Mouse (Mus musculus) embryonic facial prominence, embryonic 14.5 days (tissue): Measurements from ENCODE around the gene Kif13a. TPM values are rescaled to one million over a fixed set of nuclear protein-coding genes. Genes with fewer than 3 reads are reported as not detected.

Experiments used
- ATAC-seq: fragments of 200-750 bp; cut with Nextera tagmentation; 2 replicates; pipeline ENCODE4 v1.8.0; 2017; ENCODE audit warnings: low read depth, moderate number of reproducible peaks, moderate TSS enrichment
- DNase-seq: peaks from one replicate; pipeline ENCODE4 v3.0.0-alpha.2; 2015; ENCODE audit warnings: low spot score
- H3K27ac ChIP-seq: fragments of 300-500 bp; sonication (generic); replicated peaks from 2 replicates; pipeline ENCODE4 v1.5.1; 2014; ENCODE audit warnings: low read depth, mild to moderate bottlenecking, low read length, moderate library complexity
- H3K27me3 ChIP-seq: fragments of 300-500 bp; sonication (generic); replicated peaks from 2 replicates; pipeline ENCODE4 v1.6.1; 2014; ENCODE audit warnings: low read length; ENCODE audit not compliant: control insufficient read depth, insufficient read depth
- H3K36me3 ChIP-seq: fragments of 300-500 bp; sonication (generic); 2 replicates; pipeline ENCODE4 v1.6.1; 2014; ENCODE audit warnings: low read length, mixed read lengths; ENCODE audit not compliant: control insufficient read depth, insufficient read depth
- H3K4me1 ChIP-seq: fragments of 300-500 bp; sonication (generic); 2 replicates; pipeline ENCODE4 v1.6.1; 2014; ENCODE audit warnings: antibody characterized with exemption, low read length; ENCODE audit not compliant: control insufficient read depth, insufficient read depth
- H3K4me2 ChIP-seq: fragments of 300-500 bp; sonication (generic); 2 replicates; pipeline ENCODE4 v1.6.1; 2014; ENCODE audit warnings: low read depth, mild to moderate bottlenecking, low read length, moderate library complexity, mixed read lengths
- H3K4me3 ChIP-seq: fragments of 300-500 bp; sonication (generic); 2 replicates; pipeline ENCODE4 v1.5.1; 2014; ENCODE audit warnings: low read depth, mild to moderate bottlenecking, low read length
- H3K9ac ChIP-seq: fragments of 300-500 bp; sonication (generic); 2 replicates; pipeline ENCODE4 v1.6.1; 2014; ENCODE audit warnings: low read depth, mild to moderate bottlenecking, low read length, moderate library complexity, mixed read lengths
- H3K9me3 ChIP-seq: fragments of 300-500 bp; sonication (generic); 2 replicates; pipeline ENCODE4 v1.6.1; 2016; ENCODE audit warnings: low read length; ENCODE audit not compliant: control insufficient read depth
- WGBS: fragments of 180-500 bp; shearing (Covaris S2); extraction: QIAGEN DNeasy Blood & Tissue Kit; methylation state at CpG from one replicate; pipeline ENCODE4 v1.1.7; 2014; 5-methylcytosine and 5-hydroxymethylcytosine counted together
- polyA plus RNA-seq: library from polyadenylated mRNA; unstranded; fragments of >200 nt; fragmentation: Nextera tagmentation; extraction: Ambion mirVana; gene quantifications from 2 replicates; pipeline ENCODE4 v1.2.1, GENCODE M21; 2014

Gene Kif13a
- polyA plus RNA-seq, 1 experiment from 2014 or later = 24.0 TPM

DNA sequence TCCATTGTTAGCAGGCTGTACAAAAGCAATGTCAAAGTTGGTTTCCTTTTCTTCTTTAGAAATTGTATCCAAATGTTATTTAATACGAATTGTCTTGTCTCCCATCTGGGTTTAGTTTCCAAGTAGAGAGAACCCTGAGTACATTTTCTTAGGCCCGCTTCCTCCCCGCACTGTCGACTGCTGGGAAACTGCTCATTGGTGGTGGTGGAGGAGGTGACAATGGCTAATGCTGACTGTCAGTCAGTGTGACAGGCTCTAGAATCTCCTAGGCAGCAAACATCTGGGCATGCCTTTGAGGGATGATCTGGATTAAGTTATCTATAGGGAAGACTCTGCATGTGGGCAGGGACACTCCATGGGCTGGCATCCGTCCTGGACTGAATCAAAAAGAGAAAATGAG lies 96.1 kb downstream of the Kif13a start:
- H3K27me3 ChIP-seq = no peaks in the 10 kb centered on the region
- DNase-seq (peak; percentile 60), ATAC-seq (no peak; the same call in 1 of the 2 replicates)
- no peak overlapping the region for H3K4me3 ChIP-seq
- H3K27ac ChIP-seq = peak overlapping the region; percentile 62; the same call in 1 of the 2 replicates
- no peak overlapping the region for H3K9ac ChIP-seq
- H3K4me2 ChIP-seq = no peak overlapping the region
- 0 out of 2 replicates have a peak, but pooled peaks cover 5% of the 10 kb centered on the region for H3K9me3 ChIP-seq
- WGBS = 53% methylated on average over 5 of the region's 5 CpGs
- no peaks in the 10 kb centered on the region for H3K4me1 ChIP-seq
- peaks cover 37% of the 10 kb centered on the region for H3K36me3 ChIP-seq

GRCm38 (mm10) chr13:46832956-46833355 lies 96.7 kb downstream of the Kif13a start:
- H3K9me3 ChIP-seq = 0 out of 2 replicates have a peak, but pooled peaks cover 5% of the 10 kb centered on the region
- no peaks in the 10 kb centered on the region for H3K27me3 ChIP-seq
- H3K36me3 ChIP-seq = peaks cover 43% of the 10 kb centered on the region
- 70% methylated on average over 3 of the region's 3 CpGs for WGBS
- no peak for ATAC-seq
- no peak overlapping the region for H3K4me3 ChIP-seq
- H3K9ac ChIP-seq = no peak overlapping the region
- DNase-seq = no peak
- peak overlapping the region; percentile 62; the same call in 1 of the 2 replicates for H3K27ac ChIP-seq
- H3K4me1 ChIP-seq = no peaks in the 10 kb centered on the region
- no peak overlapping the region for H3K4me2 ChIP-seq

- DNase-seq (no peak), ATAC-seq (no peak)
- WGBS = 96% methylated on average over 4 of the region's 4 CpGs
- H3K4me2 ChIP-seq = no peak overlapping the region
- 0 out of 2 replicates have a peak, but pooled peaks cover 3% of the 10 kb centered on the region for H3K4me1 ChIP-seq
- H3K27ac ChIP-seq = no peak overlapping the region
- no peak overlapping the region for H3K9ac ChIP-seq
- no peak overlapping the region for H3K4me3 ChIP-seq
- H3K36me3 ChIP-seq = peaks cover 55% of the 10 kb centered on the region
- no peaks in the 10 kb centered on the region for H3K27me3 ChIP-seq
- H3K9me3 ChIP-seq = 0 out of 2 replicates have a peak, but pooled peaks cover 3% of the 10 kb centered on the region
Measured at GRCm38 (mm10) chr13:46823271-46823670, 106.4 kb downstream of the Kif13a start.

DNA sequence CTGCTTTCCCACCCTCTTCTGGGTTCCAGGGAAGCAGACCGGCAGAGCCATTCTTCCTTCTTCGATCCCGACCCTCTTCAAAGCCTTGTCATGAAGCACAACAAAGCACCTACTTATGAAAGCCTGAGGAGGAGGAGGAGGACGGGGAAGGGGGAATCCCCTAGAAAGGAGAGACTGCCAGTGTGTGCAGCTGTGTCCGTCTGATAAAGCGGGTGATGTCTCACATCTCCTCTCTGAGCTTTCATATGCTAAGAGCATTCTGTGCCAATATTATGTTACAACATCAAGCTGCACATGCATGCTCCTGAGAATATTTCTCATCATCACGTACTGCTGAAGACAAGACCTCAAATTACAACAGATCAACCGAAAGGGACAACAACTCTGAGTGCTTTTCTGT lies 107.5 kb downstream of the Kif13a start:
- no peak overlapping the region for H3K4me2 ChIP-seq
- no peaks in the 10 kb centered on the region for H3K27me3 ChIP-seq
- H3K4me1 ChIP-seq = 0 out of 2 replicates have a peak, but pooled peaks cover 3% of the 10 kb centered on the region
- no peak for ATAC-seq
- H3K4me3 ChIP-seq = no peak overlapping the region
- DNase-seq = no peak
- 0 out of 2 replicates have a peak, but pooled peaks cover 3% of the 10 kb centered on the region for H3K9me3 ChIP-seq
- H3K27ac ChIP-seq = no peak overlapping the region
- H3K36me3 ChIP-seq = peaks cover 47% of the 10 kb centered on the region
- H3K9ac ChIP-seq = no peak overlapping the region
- 82% methylated on average over 8 of the region's 8 CpGs for WGBS

DNA sequence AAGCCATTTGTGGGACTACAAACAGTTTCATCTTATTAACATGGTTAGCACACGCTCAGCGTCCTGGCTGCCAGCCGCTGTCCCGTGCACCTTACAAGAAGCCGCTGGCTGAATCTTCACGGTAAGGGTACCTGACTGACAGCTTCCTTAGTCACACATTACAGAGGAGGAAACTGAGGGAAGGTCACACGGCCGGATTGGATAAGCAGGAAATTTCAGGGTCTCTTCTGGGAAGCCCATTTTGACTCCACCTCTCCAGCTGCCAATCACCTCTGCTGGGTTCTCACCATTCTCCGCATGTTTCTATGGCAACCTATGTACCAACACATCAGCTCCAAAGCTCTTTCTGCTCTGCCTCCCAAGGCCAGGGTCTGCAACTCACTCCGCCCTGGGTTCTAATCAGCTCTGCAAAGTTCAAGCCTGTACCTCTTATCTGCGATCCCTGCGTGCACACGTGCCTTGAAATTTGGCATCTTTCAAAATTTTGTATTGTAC lies 109.9 kb downstream of the Kif13a start:
- Histone ChIP-seq H3K4me1 (0 out of 2 replicates have a peak, but pooled peaks cover 3% of the 10 kb centered on the region), H3K4me2 (no peak overlapping the region), H3K9ac (no peak overlapping the region), H3K27me3 (no peaks in the 10 kb centered on the region), H3K27ac (no peak overlapping the region), H3K4me3 (no peak overlapping the region), H3K9me3 (no peaks in the 10 kb centered on the region), H3K36me3 (peaks cover 43% of the 10 kb centered on the region)
- ATAC-seq (no peak), DNase-seq (no peak)
- WGBS = 69% methylated on average over 13 of the region's 13 CpGs

- Histone ChIP-seq H3K27ac (no peak overlapping the region), H3K4me1 (0 out of 2 replicates have a peak, but pooled peaks cover 3% of the 10 kb centered on the region), H3K9ac (no peak overlapping the region), H3K4me3 (no peak overlapping the region), H3K36me3 (peaks cover 42% of the 10 kb centered on the region), H3K27me3 (no peaks in the 10 kb centered on the region), H3K9me3 (no peaks in the 10 kb centered on the region), H3K4me2 (no peak overlapping the region)
- 0 out of 2 replicates have a peak, but pooled peaks have one; percentile 26 for ATAC-seq
- 57% methylated on average over 8 of the region's 8 CpGs for WGBS
- peak; percentile 66 for DNase-seq
Measured at GRCm38 (mm10) chr13:46819202-46819728, 110.4 kb downstream of the Kif13a start.

DNA sequence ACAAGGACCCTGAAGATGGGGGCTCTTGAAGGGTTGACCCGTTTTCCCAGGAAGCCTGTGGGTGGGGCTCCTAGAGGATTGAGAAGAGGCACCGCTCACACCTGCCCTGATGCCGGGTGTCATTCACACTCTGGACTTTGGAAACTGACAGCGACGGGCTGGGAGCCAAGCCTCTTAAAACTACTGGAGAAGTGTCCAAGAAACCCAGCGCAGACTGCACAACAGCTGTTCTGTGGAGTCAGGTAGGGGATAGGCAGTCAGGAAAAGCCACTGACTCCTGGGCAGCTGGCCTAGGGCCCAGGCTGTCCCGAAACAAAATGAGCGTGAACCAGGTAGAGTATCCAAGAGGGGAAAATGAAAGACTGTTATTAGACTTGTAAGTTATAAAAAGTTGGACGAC lies 111.3 kb downstream of the Kif13a start:
- DNase-seq = peak; percentile 46
- 0 out of 2 replicates have a peak, but pooled peaks have one; percentile 26 for ATAC-seq
- no peak overlapping the region for H3K27ac ChIP-seq
- 0 out of 2 replicates have a peak, but pooled peaks cover 3% of the 10 kb centered on the region for H3K4me1 ChIP-seq
- H3K36me3 ChIP-seq = peaks cover 42% of the 10 kb centered on the region
- WGBS = 56% methylated on average over 9 of the region's 9 CpGs
- no peak overlapping the region for H3K4me2 ChIP-seq
- H3K4me3 ChIP-seq = no peak overlapping the region
- H3K27me3 ChIP-seq = no peaks in the 10 kb centered on the region
- no peaks in the 10 kb centered on the region for H3K9me3 ChIP-seq
- H3K9ac ChIP-seq = no peak overlapping the region

GRCm38 (mm10) chr13:46812648-46813184 lies 117.0 kb downstream of the Kif13a start:
- Histone ChIP-seq H3K27ac (no peak overlapping the region), H3K4me2 (no peak overlapping the region), H3K9me3 (0 out of 2 replicates have a peak, but pooled peaks cover 3% of the 10 kb centered on the region), H3K4me3 (no peak overlapping the region), H3K9ac (no peak overlapping the region), H3K36me3 (peaks cover 69% of the 10 kb centered on the region), H3K4me1 (no peaks in the 10 kb centered on the region), H3K27me3 (no peaks in the 10 kb centered on the region)
- ATAC-seq = no peak
- WGBS = 90% methylated on average over 15 of the region's 15 CpGs
- no peak for DNase-seq
